Mouse (Mus musculus) C2C12 (cell line): ENCODE measurements around the gene Rufy1. TPM values are rescaled to one million over a fixed set of nuclear protein-coding genes. Genes with fewer than 3 reads are reported as not detected.

Source experiments
- H3K27me3 ChIP-seq: one replicate; pipeline ENCODE4 v1.6.1; 2011; ENCODE audit not compliant: control insufficient read depth, insufficient read depth, insufficient read length
- H3K36me3 ChIP-seq: one replicate; pipeline ENCODE4 v1.6.1; 2011; ENCODE audit not compliant: control insufficient read depth, insufficient read depth
- H3K4me3 ChIP-seq: one replicate; pipeline ENCODE4 v1.5.1; 2011; ENCODE audit warnings: mild to moderate bottlenecking, control low read depth; ENCODE audit not compliant: poor library complexity, insufficient read depth, severe bottlenecking
- H3K79me2 ChIP-seq: one replicate; pipeline ENCODE4 v1.6.1; 2011; ENCODE audit not compliant: control insufficient read depth, insufficient read depth
- H3K79me3 ChIP-seq: one replicate; pipeline ENCODE4 v1.6.1; 2011; ENCODE audit warnings: low read depth, control low read depth
- H3ac ChIP-seq: one replicate; pipeline ENCODE3; 2011; ENCODE audit warnings: low read depth; ENCODE audit not compliant: control insufficient read depth, insufficient read length
- CEBPB ChIP-seq: IDR thresholded peaks from one replicate; pipeline ENCODE4 v1.6.1; 2011; ENCODE audit warnings: low read depth, mild to moderate bottlenecking, control low read depth, moderate library complexity
- CTCF ChIP-seq: IDR thresholded peaks from one replicate; pipeline ENCODE4 v1.5.1; 2011; ENCODE audit not compliant: control insufficient read depth, insufficient read depth, insufficient read length
- FOSL1 ChIP-seq: IDR thresholded peaks from one replicate; pipeline ENCODE4 v1.8.0; 2011; ENCODE audit warnings: mild to moderate bottlenecking, low read length; ENCODE audit not compliant: poor library complexity, insufficient read depth, severe bottlenecking
- MAX ChIP-seq: IDR thresholded peaks from one replicate; pipeline ENCODE4 v1.6.1; 2011; ENCODE audit warnings: mild to moderate bottlenecking, control low read depth
- MYOD1 ChIP-seq: IDR thresholded peaks from one replicate; pipeline ENCODE4 v1.6.1; 2011; ENCODE audit warnings: low read depth; ENCODE audit not compliant: control insufficient read depth, insufficient read length
- MYOG ChIP-seq: IDR thresholded peaks from one replicate; pipeline ENCODE4 v1.6.1; 2011; ENCODE audit not compliant: control insufficient read depth, insufficient read length; ENCODE audit errors: extremely low read depth
- USF1 ChIP-seq: IDR thresholded peaks from one replicate; pipeline ENCODE4 v1.6.1; 2011; ENCODE audit warnings: low read depth, mild to moderate bottlenecking, control low read depth, moderate library complexity
- long read RNA-seq, 2 experiments: library from polyadenylated mRNA; unstranded; transcript quantifications; one replicate each; pipeline ENCODE4 v2.0.0; 2019 to 2020
- polyA plus RNA-seq: library from polyadenylated mRNA; unstranded; fragments of >200 nt; fragmentation: generic; extraction: Trizol; gene quantifications from one replicate; pipeline ENCODE4 v1.2.1, GENCODE M21; 2012; ENCODE audit warnings: missing spikeins

Rufy1 gene
- polyA plus RNA-seq: 11.1 TPM
- long read RNA-seq, experiment 1, transcript Rufy1-201 (18 exons, 2,688 nt): major isoform, 18 of 28 reads
- long read RNA-seq, experiment 1, partial matches to known transcripts: 4 of 28 reads
- long read RNA-seq, experiment 1, other reads (novel, unspliced or antisense): 6 of 28 reads
- long read RNA-seq, experiment 2, transcript Rufy1-201 (18 exons, 2,688 nt): major isoform, 153 of 169 reads
- long read RNA-seq, experiment 2, partial matches to known transcripts: 7 of 169 reads
- long read RNA-seq, experiment 2, other reads (novel, unspliced or antisense): 9 of 169 reads

GRCm38 (mm10) chr11:50430277-50431133 lies at the start of gene Rufy1:
Gene Rufy1 (minus strand): TSS chr11:50431125.
- Histone ChIP-seq H3K4me3 (peak within 1 kb of the TSS; percentile 50), H3K36me3 (no peaks in the 10 kb centered on the region), H3ac (peak within 1 kb of the TSS; percentile 99), H3K27me3 (no peaks in the 10 kb centered on the region), H3K79me3 (peaks cover 3% of the 10 kb centered on the region), H3K79me2 (peaks cover 46% of the 10 kb centered on the region)
- TF ChIP-seq MYOD1 (peak; percentile 28), USF1 (no peak)

- Histone ChIP-seq H3ac (no peak overlapping the region), H3K79me3 (no peaks in the 10 kb centered on the region), H3K27me3 (no peaks in the 10 kb centered on the region), H3K36me3 (no peaks in the 10 kb centered on the region), H3K4me3 (no peak overlapping the region), H3K79me2 (no peaks in the 10 kb centered on the region)
- TF ChIP-seq USF1 (no peak), MAX (no peak), FOSL1 (no peak), CTCF (no peak), CEBPB (no peak), MYOG (no peak), MYOD1 (no peak)
Observed at GRCm38 (mm10) chr11:50478072-50478471, 47.1 kb upstream of the Rufy1 start.

DNA sequence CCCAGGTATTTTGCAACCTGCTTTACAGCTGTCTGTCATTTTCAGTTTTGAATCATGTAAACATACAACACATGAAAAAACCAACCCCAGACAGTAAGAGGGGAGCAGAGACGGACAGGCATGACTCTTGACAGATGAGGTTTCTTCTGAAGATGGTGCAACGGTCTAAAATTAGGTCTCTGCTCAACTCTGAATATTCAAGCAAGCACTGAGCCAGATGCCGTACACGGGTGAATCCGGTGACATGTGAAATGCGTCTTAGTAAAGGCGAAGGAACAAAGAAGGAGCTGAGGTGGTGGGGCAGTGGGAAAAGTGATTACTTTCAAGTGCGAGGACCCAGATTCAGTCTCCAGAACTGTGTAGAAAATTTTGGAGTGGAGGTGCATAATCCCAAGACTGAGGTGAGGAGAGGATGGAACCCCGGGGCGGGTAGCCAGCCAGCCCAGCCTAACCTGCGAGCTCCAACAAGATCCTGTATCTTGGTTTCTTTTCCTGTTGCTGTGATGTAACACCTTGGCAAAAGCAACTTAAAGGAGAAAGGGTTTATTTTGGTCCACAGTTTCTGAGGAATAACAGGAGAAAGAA lies 46.7 kb upstream of the Rufy1 start:
- Histone ChIP-seq H3ac (no peak overlapping the region), H3K27me3 (no peaks in the 10 kb centered on the region), H3K36me3 (no peaks in the 10 kb centered on the region), H3K79me3 (no peaks in the 10 kb centered on the region), H3K4me3 (no peak overlapping the region), H3K79me2 (no peaks in the 10 kb centered on the region)
- TF ChIP-seq MAX (no peak), CEBPB (no peak), USF1 (no peak), FOSL1 (no peak), MYOG (no peak), MYOD1 (no peak), CTCF (no peak)

- no peaks in the 10 kb centered on the region for H3K27me3 ChIP-seq
- no peak overlapping the region for H3K4me3 ChIP-seq
- no peak overlapping the region for H3ac ChIP-seq
- no peaks in the 10 kb centered on the region for H3K79me2 ChIP-seq
- H3K79me3 ChIP-seq: no peaks in the 10 kb centered on the region
- TF ChIP-seq USF1: no peak
- TF ChIP-seq CTCF: no peak
- TF ChIP-seq FOSL1: no peak
- TF ChIP-seq CEBPB: no peak
- TF ChIP-seq MAX: no peak
- TF ChIP-seq MYOD1: no peak
- TF ChIP-seq MYOG: no peak
- H3K36me3 ChIP-seq: no peaks in the 10 kb centered on the region
Observed at GRCm38 (mm10) chr11:50476971-50477370, 46.0 kb upstream of the Rufy1 start.

DNA sequence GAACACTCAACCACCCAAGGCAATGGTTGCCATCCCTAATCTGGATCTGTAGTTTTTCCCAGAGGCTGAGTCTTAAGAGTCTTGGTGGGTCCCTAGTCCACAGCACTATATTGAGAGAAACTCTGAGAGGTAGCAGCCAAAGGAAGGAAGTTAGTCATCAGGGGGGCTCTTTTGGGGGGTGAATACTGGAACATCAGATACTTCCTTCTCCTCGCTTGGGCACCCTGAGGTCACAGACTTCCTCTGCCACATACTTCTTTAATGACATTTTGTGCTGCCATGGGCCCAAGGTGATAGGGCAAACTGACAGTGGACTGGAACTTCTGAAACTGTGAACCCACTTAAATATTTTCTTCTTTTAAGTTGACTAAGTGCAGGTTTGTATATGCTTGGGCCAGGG lies 43.0 kb upstream of the Rufy1 start:
- H3K27me3 ChIP-seq: no peaks in the 10 kb centered on the region
- no peak overlapping the region for H3K4me3 ChIP-seq
- no peak overlapping the region for H3ac ChIP-seq
- H3K79me2 ChIP-seq: no peaks in the 10 kb centered on the region
- no peaks in the 10 kb centered on the region for H3K79me3 ChIP-seq
- TF ChIP-seq CTCF: no peak
- H3K36me3 ChIP-seq: no peaks in the 10 kb centered on the region

DNA sequence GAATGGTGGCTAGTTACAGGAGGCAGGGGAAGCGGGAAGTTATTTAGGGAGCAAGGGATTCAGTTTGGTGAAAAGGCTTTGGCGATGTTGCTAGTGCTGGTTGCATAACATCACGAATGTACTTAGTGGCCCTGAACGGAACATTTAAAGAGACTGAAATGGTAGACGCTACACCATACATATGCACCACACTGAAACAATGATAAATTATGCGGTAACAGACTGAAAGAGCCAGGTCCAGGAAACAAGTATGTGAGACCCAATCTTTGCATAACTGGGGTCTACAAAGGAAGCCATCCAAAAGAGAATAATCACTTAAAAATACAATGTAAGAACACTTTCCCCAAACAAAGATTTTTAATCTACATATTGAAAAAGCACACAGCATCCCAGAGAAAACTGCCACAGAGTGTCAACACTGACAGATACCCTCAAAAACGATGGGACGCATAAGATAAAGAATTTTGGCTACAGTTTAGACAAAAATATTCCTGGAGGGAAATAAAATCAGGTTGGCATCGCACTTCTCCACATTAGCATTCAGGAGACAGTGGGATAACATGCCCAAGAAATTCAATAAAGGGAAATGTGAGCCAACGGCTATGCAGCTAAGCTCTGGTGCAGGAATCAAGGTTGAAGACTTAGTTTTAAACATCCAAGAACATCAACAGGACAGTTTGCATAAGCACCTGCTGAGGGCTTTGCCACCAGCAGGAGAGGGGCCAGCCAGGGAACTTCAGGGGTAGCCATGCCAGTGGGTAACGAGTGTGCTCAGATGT lies 41.4 kb upstream of the Rufy1 start:
- Histone ChIP-seq H3K27me3 (no peaks in the 10 kb centered on the region), H3K79me2 (no peaks in the 10 kb centered on the region), H3K36me3 (no peaks in the 10 kb centered on the region), H3K4me3 (no peak overlapping the region), H3K79me3 (no peaks in the 10 kb centered on the region), H3ac (no peak overlapping the region)
- TF ChIP-seq MYOD1 (no peak), FOSL1 (no peak), CTCF (no peak), MYOG (no peak), USF1 (no peak), CEBPB (no peak), MAX (no peak)
